Comparison of ENCODE assay signal across 10 mouse cellular contexts in the genomic region with DNA sequence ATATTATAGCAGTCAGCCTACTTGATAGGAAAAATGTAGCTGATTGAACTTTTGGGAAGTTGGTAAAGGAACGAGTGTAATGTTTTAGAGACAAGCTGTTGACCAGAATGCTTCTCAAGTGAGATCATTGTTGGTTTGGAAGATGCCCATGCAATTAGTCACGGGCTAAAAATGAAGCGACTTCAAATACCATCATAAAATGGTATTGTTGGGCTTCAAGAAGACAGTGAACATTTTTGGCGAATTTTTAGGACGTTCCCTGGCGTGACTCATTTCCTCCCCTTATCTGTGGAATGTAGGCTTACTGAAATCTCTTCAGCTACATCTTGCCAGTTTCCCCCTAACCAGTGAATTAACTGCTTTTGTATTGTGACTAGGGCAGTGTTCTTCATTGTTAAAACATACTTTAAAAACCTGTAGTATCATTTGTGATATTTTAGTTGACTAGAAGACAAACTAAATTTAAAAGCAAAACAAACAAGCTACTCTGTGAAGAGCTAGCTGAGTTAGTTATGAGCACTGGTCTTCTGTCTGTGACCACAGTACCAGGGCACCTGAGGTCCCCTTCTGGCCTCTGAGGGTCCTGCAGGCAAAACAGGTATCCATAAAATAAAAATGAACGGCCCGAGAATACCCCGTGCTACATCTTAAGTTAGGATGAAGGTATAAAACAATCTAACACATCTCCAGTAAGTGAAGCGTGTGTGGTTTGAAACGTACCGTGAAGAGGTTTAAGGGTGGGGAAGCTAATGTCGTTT. TPM values are rescaled to one million over a fixed set of nuclear protein-coding genes. Genes with fewer than 3 reads are reported as not detected.
DNase-seq lines count a peak whose midpoint lies in the region; TF ChIP-seq lines count a peak whose summit lies in the region.
"Had no signal": no experiment of that assay in that cellular context is flagged by ENCODE, and none has a peak within 500 bp of the region (broad histone marks: within the 10 kb centered on the region; RNA-seq: fewer than 3 reads in every experiment).

No protein-coding gene starts in this region.

- DNase-seq in kidney, adult 9 months: peak; percentile 31
- no peak for DNase-seq in kidney, postnatal 25 days
- peak; percentile 48 for DNase-seq in adipocyte (ENCODE audit: low spot score)
- DNase-seq in heart, postnatal 25 days (ENCODE audit: low spot score): peak; percentile 18
- no peak for DNase-seq in spleen, postnatal 4 days (ENCODE audit: low spot score in 2 of 2)
- no peak for DNase-seq in layer of hippocampus, adult 9-10 months (ENCODE audit: low spot score)
- DNase-seq in yolk sac, embryonic 10.5 days (ENCODE audit: low spot score): no peak
- DNase-seq: cerebellum, adult 2 months; kidney, adult 18-20 months had no signal

- no peaks in the 10 kb centered on the region for H3K9me3 ChIP-seq in E14TG2a.4 (ENCODE audit: low read length)

- H3K4me3 ChIP-seq in E14TG2a.4 (replicated peaks; ENCODE audit: low read length): peak overlapping the region; percentile 58

- H3K36me3 ChIP-seq in E14TG2a.4 (ENCODE audit: insufficient read depth, low read length): peaks cover 10% of the 10 kb centered on the region

- H3K4me1 ChIP-seq in E14TG2a.4 (replicated peaks; ENCODE audit: low read depth, low read length): peaks cover 32% of the 10 kb centered on the region

- H3K27me3 ChIP-seq in E14TG2a.4 (ENCODE audit: insufficient read depth, low read length): no peaks in the 10 kb centered on the region

- TF ChIP-seq CTCF in E14TG2a.4 (conservative IDR thresholded peaks at IDR 0.05; ENCODE audit: low read length): peak; percentile 28; the same call in 1 of the 2 replicates

- intact Hi-C loops in heart, postnatal 25 days (cut with DNase I): no loop called here

RNA-seq across cellular contexts. Expression of a gene that starts 29.0 kb away (rescaled TPM):
- under 1 TPM; 0.13 to 0.36 TPM for total RNA-seq in heart, postnatal 25 days (2021)

Comparison
In these comparisons a context has a peak if more than half of its experiments do, and no peak if none do; other contexts are left out.
1. DNase-seq: peak in kidney, adult 9 months (single experiment), adipocyte (single experiment) and heart, postnatal 25 days (single experiment); none in kidney, postnatal 25 days (0 of 2), spleen, postnatal 4 days (0 of 2), layer of hippocampus, adult 9-10 months (single experiment) and yolk sac, embryonic 10.5 days (single experiment).